Mouse (Mus musculus) E14TG2a.4 (cell line): ENCODE data around the gene Cabp2.

ENCODE experiments used
- CTCF ChIP-seq: conservative IDR thresholded peaks from 2 replicates; pipeline ENCODE4 v1.5.1; 2014; ENCODE audit warnings: low read length
- NANOG ChIP-seq: IDR thresholded peaks from 2 replicates; pipeline ENCODE4 v1.6.1; 2014; ENCODE audit warnings: borderline replicate concordance, low read length, mixed read lengths
- POU5F1 ChIP-seq: IDR thresholded peaks from 2 replicates; pipeline ENCODE4 v1.6.1; 2014; ENCODE audit warnings: low read length, borderline replicate concordance

- TF ChIP-seq CTCF (no peak), NANOG (no peak), POU5F1 (no peak)
These were observed at the start of gene Cabp2 for GRCm38 (mm10) chr19:4081394-4081793.
